21 mouse cellular contexts compared by ENCODE assay signal in genomic region chr6:124780917-124781316, GRCm38 (mm10). TPM values are rescaled to one million over a fixed set of nuclear protein-coding genes. Genes with fewer than 3 reads are reported as not detected.
A peak's percentile ranks its signal among the peaks of the same experiment; 100 is the strongest.
DNase-seq lines count a peak whose midpoint lies in the region; ATAC-seq lines count a peak whose summit lies in the region.
"Had no signal": no experiment of that assay in that cellular context is flagged by ENCODE, and none has a peak within 500 bp of the region (broad histone marks: within the 10 kb centered on the region; RNA-seq: fewer than 3 reads in every experiment).

No protein-coding gene starts in this region.

- H3K4me3 ChIP-seq in limb, embryonic 12.5 days (replicated peaks): no peak overlapping the region
- H3K4me3 ChIP-seq in limb, embryonic 10.5 days: no peak overlapping the region
- H3K4me3 ChIP-seq: embryonic facial prominence, embryonic 12.5 days; forebrain, embryonic 13.5 days; forebrain, embryonic 15.5 days had no signal

- H3K4me1 ChIP-seq in limb, embryonic 12.5 days (replicated peaks): peaks cover 14% of the 10 kb centered on the region
- peaks cover 18% of the 10 kb centered on the region for H3K4me1 ChIP-seq in limb, embryonic 10.5 days

- ATAC-seq in frontal cortex, adult (ENCODE audit: low TSS enrichment): peak; percentile 80
- ATAC-seq in limb, embryonic 12.5 days (ENCODE audit: insufficient number of reproducible peaks, insufficient read depth, low FRiP score, low TSS enrichment, low read depth): no peak
- ATAC-seq: forebrain, embryonic 13.5 days; forebrain, postnatal 0 days had no signal

- no peak overlapping the region for H3K27ac ChIP-seq in limb, embryonic 12.5 days
- no peak overlapping the region for H3K27ac ChIP-seq in limb, embryonic 10.5 days
- H3K27ac ChIP-seq: embryonic facial prominence, embryonic 10.5 days; embryonic facial prominence, embryonic 12.5 days; forebrain, embryonic 13.5 days; forebrain, embryonic 15.5 days had no signal

- DNase-seq in frontal cortex, postnatal 25 days (ENCODE audit: low spot score in 2 of 2): no peak
- DNase-seq in limb, embryonic 10.5 days (ENCODE audit: low spot score): no peak
- DNase-seq in brain, adult 2 months (ENCODE audit: low read depth, low spot score): peak; percentile 42
- DNase-seq in right cerebral cortex, postnatal 14 days: no peak
- DNase-seq: adrenal gland, adult 2 months; adrenal gland, postnatal 10 days; adrenal gland, postnatal 25 days; cerebellum, adult 8-10 months; cerebellum, adult 9-11 months; cerebellum, postnatal 14 days; forebrain, postnatal 0 days had no signal

- no peaks in the 10 kb centered on the region for H3K36me3 ChIP-seq in limb, embryonic 12.5 days
- no peaks in the 10 kb centered on the region for H3K36me3 ChIP-seq in limb, embryonic 10.5 days
- H3K36me3 ChIP-seq: embryonic facial prominence, embryonic 10.5 days; embryonic facial prominence, embryonic 12.5 days; forebrain, embryonic 15.5 days had no signal

- peaks cover 15% of the 10 kb centered on the region for H3K27me3 ChIP-seq in limb, embryonic 12.5 days
- peaks cover 23% of the 10 kb centered on the region for H3K27me3 ChIP-seq in limb, embryonic 10.5 days (ENCODE audit: low read depth, poor library complexity, severe bottlenecking)
- H3K27me3 ChIP-seq: forebrain, embryonic 15.5 days had no signal

- 90% methylated on average over 7 of the region's 7 CpGs for WGBS in limb, embryonic 12.5 days
- 91% methylated on average over 7 of the region's 7 CpGs for WGBS in limb, embryonic 10.5 days

- H3K4me2 ChIP-seq in limb, embryonic 12.5 days: 0 out of 2 replicates have a peak overlapping the region, but pooled peaks have one; percentile 64

- no peak overlapping the region for H3K9ac ChIP-seq in limb, embryonic 12.5 days (replicated peaks)
- H3K9ac ChIP-seq: embryonic facial prominence, embryonic 12.5 days; forebrain, embryonic 13.5 days; forebrain, embryonic 15.5 days; forebrain, postnatal 0 days had no signal

- no peaks in the 10 kb centered on the region for H3K9me3 ChIP-seq in limb, embryonic 12.5 days
- no peaks in the 10 kb centered on the region for H3K9me3 ChIP-seq in limb, embryonic 10.5 days (replicated peaks)
- H3K9me3 ChIP-seq: embryonic facial prominence, embryonic 10.5 days; embryonic facial prominence, embryonic 12.5 days; forebrain, embryonic 13.5 days; forebrain, embryonic 15.5 days had no signal

RNA-seq across cellular contexts. Expression of gene Lrrc23, which starts 1.4 kb away (rescaled TPM):
- polyA plus RNA-seq in limb, embryonic 12.5 days (2016; fragmentation: Nextera tagmentation; extraction: Ambion mirVana): 0.38 and 0.88 TPM in 2 replicates
- 0.35 and 0.68 TPM in 2 replicates for polyA plus RNA-seq in limb, embryonic 10.5 days (2016; fragmentation: Nextera tagmentation; extraction: Ambion mirVana)

RNA-seq across cellular contexts. Expression of gene Eno2, which starts 11.4 kb away (rescaled TPM):
- 4.8 TPM in 2 replicates for polyA plus RNA-seq in limb, embryonic 12.5 days (2016; fragmentation: Nextera tagmentation; extraction: Ambion mirVana)
- 0.69 and 1.5 TPM in 2 replicates for polyA plus RNA-seq in limb, embryonic 10.5 days (2016; fragmentation: Nextera tagmentation; extraction: Ambion mirVana)

RNA-seq across cellular contexts. Expression of gene Atn1, which starts 24.6 kb away (rescaled TPM):
- 17.1 and 17.4 TPM in 2 replicates for polyA plus RNA-seq in limb, embryonic 12.5 days (2016; fragmentation: Nextera tagmentation; extraction: Ambion mirVana)
- polyA plus RNA-seq in limb, embryonic 10.5 days (2016; fragmentation: Nextera tagmentation; extraction: Ambion mirVana): 12.9 and 14.8 TPM in 2 replicates

RNA-seq across cellular contexts. Expression of gene Gm45234, which starts 25.1 kb away (rescaled TPM):
- polyA plus RNA-seq in limb, embryonic 12.5 days (2016; fragmentation: Nextera tagmentation; extraction: Ambion mirVana): not detected in 2 replicates
- polyA plus RNA-seq in limb, embryonic 10.5 days (2016; fragmentation: Nextera tagmentation; extraction: Ambion mirVana): not detected in 2 replicates
- polyA plus RNA-seq: adrenal gland, adult 2 months; C2C12; cortical plate, adult 2 months; embryonic facial prominence, embryonic 10.5 days; embryonic facial prominence, embryonic 12.5 days; embryonic facial prominence, embryonic 14.5 days; forebrain, embryonic 11.5 days; forebrain, embryonic 13.5 days; forebrain, embryonic 15.5 days had no signal

RNA-seq across cellular contexts. Expression of gene Spsb2, which starts 27.5 kb away (rescaled TPM):
- 8.7 and 9.1 TPM in 2 replicates for polyA plus RNA-seq in limb, embryonic 12.5 days (2016; fragmentation: Nextera tagmentation; extraction: Ambion mirVana)
- 4.7 and 6.9 TPM in 2 replicates for polyA plus RNA-seq in limb, embryonic 10.5 days (2016; fragmentation: Nextera tagmentation; extraction: Ambion mirVana)
